Mouse (Mus musculus) CH12.LX (cell line): ENCODE results near the gene Lrrc58.

Experiments used
- BHLHE40 ChIP-seq: IDR thresholded peaks from 2 replicates; pipeline ENCODE4 v1.6.1; 2011; ENCODE audit warnings: mild to moderate bottlenecking, low read depth, low read length, improper control_type of control experiment
- CHD2 ChIP-seq: IDR thresholded peaks from 2 replicates; pipeline ENCODE4 v1.6.1; 2011; ENCODE audit warnings: low read length, improper control_type of control experiment
- CTCF ChIP-seq, 2 experiments: IDR thresholded peaks in 1 of 2; conservative IDR thresholded peaks in 1 of 2; 2 replicates each; pipeline ENCODE4 v1.5.1; 2011 to 2012; ENCODE audit warnings: low read depth in 2 of 2, low read length in 2 of 2, improper control_type of control experiment in 1 of 2, inconsistent platforms in 1 of 2, mild to moderate bottlenecking in 1 of 2, moderate library complexity in 1 of 2
- EP300 ChIP-seq: IDR thresholded peaks from 2 replicates; pipeline ENCODE4 v1.6.1; 2011; ENCODE audit warnings: low read length, improper control_type of control experiment
- JUND ChIP-seq: conservative IDR thresholded peaks from 2 replicates; pipeline ENCODE4 v1.6.1; 2011; ENCODE audit warnings: low read depth, low read length, improper control_type of control experiment
- MAX ChIP-seq: IDR thresholded peaks from 2 replicates; pipeline ENCODE4 v1.6.1; 2011; ENCODE audit warnings: low read length, improper control_type of control experiment
- MXI1 ChIP-seq: IDR thresholded peaks from 2 replicates; pipeline ENCODE4 v1.6.1; 2011; ENCODE audit warnings: mild to moderate bottlenecking, low read depth, low read length, improper control_type of control experiment
- POLR2A ChIP-seq: IDR thresholded peaks from 2 replicates; pipeline ENCODE4 v1.6.1; 2011; ENCODE audit warnings: low read depth, mild to moderate bottlenecking, improper control_type of control experiment, low read length
- POLR2AphosphoS2 ChIP-seq: IDR thresholded peaks from 2 replicates; pipeline ENCODE4 v1.6.1; 2011; ENCODE audit warnings: low read depth, low read length, improper control_type of control experiment
- RCOR1 ChIP-seq: conservative IDR thresholded peaks from 2 replicates; pipeline ENCODE4 v1.6.1; 2012; ENCODE audit warnings: low read depth, mild to moderate bottlenecking, inconsistent platforms, low read length, improper control_type of control experiment
- TBP ChIP-seq: conservative IDR thresholded peaks from 2 replicates; pipeline ENCODE4 v1.6.1; 2011; ENCODE audit warnings: low read depth, low read length, improper control_type of control experiment
- TCF12 ChIP-seq: IDR thresholded peaks from 2 replicates; pipeline ENCODE4 v1.6.1; 2014; ENCODE audit warnings: low read depth, mild to moderate bottlenecking, inconsistent platforms, low read length, improper control_type of control experiment
- UBTF ChIP-seq: IDR thresholded peaks from 2 replicates; pipeline ENCODE4 v1.6.1; 2012; ENCODE audit warnings: low read depth, mild to moderate bottlenecking, inconsistent platforms, low read length, improper control_type of control experiment, moderate library complexity
- ZC3H11A ChIP-seq: IDR thresholded peaks from 2 replicates; pipeline ENCODE4 v1.6.1; 2012; ENCODE audit warnings: low read depth, mild to moderate bottlenecking, inconsistent platforms, low read length, improper control_type of control experiment

DNA sequence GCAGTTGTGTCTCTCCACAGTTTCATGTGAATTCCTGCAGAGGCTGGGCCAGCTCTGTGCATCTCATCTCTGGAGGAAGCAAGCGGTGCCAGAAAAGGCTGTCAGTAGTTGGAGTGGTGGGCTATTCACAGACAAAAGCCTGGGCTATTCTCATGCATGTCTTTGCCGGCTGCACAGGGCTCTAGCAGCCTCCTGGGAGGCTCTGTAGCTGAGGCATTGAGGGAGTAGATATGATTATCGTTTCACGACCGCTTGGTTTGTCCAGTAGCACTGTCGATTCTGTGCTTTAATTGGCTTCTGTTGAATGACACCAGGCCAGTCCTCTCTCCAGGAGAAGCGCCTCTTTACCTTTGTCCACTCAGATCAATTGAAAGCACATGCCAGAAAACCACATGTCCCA lies 57.9 kb downstream of the Lrrc58 start:
- no peak for TF ChIP-seq CTCF (conservative IDR thresholded peaks at IDR 0.05 in 1 of 2, IDR thresholded peaks at IDR 0.05 in 1 of 2; ENCODE audit: low read depth in 2 of 2, low read length in 2 of 2)
- TF ChIP-seq JUND = no peak
- TF ChIP-seq ZC3H11A = no peak
- no peak for TF ChIP-seq POLR2A
- TF ChIP-seq RCOR1 = no peak
- no peak for TF ChIP-seq CHD2
- TF ChIP-seq MAX = no peak
- TF ChIP-seq EP300 = no peak
- TF ChIP-seq UBTF = no peak
- no peak for TF ChIP-seq BHLHE40
- no peak for TF ChIP-seq MXI1
- TF ChIP-seq TCF12 = no peak
- no peak for TF ChIP-seq TBP
- no peak for TF ChIP-seq POLR2AphosphoS2
